Mouse (Mus musculus) Patski (cell line): ENCODE results near the gene Map6d1. TPM values are rescaled to one million over a fixed set of nuclear protein-coding genes. Genes with fewer than 3 reads are reported as not detected.

Experiments
- ATAC-seq: fragments of 100-300 bp; one replicate; pipeline ENCODE4 v1.8.0; 2021
- CTCF ChIA-PET: fragments of 350-600 bp; sonication (Branson Sonifier 250); formaldehyde crosslinking; loops from one replicate; lab custom pipeline; 2022; ENCODE audit warnings: inconsistent platforms; lab: Charles Lee
- POLR2A ChIA-PET: fragments of 350-600 bp; sonication (Branson Sonifier 250); formaldehyde crosslinking; loops from one replicate; lab custom pipeline; 2022; ENCODE audit warnings: antibody characterized with exemption, inconsistent platforms; lab: Charles Lee
- DNase-seq: peaks from one replicate; pipeline ENCODE4 v3.0.0-alpha.2; 2011; ENCODE audit warnings: low read depth, low spot score
- H3K27me3 ChIP-seq: fragments of 371-371 bp; one replicate; pipeline ENCODE4 v1.5.1; 2021
- CTCF ChIP-seq: fragments of 100-300 bp; IDR thresholded peaks from one replicate; pipeline ENCODE4 v1.5.1; 2021
- in situ Hi-C: fragments of 300-500 bp; cut with MboI; formaldehyde crosslinking; loops from 3 replicates; pipeline ENCODE4 v1.11.1; 2018; ENCODE audit warnings: low pct_unique_long_range_greater_than_20kb, mixed read lengths
- polyA plus RNA-seq: library from polyadenylated mRNA; unstranded; gene quantifications from one replicate; pipeline ENCODE4 v1.2.3, GENCODE M21; 2021

Map6d1 gene
- polyA plus RNA-seq, 1 experiment from 2014 or later, result 0.14 TPM

DNA sequence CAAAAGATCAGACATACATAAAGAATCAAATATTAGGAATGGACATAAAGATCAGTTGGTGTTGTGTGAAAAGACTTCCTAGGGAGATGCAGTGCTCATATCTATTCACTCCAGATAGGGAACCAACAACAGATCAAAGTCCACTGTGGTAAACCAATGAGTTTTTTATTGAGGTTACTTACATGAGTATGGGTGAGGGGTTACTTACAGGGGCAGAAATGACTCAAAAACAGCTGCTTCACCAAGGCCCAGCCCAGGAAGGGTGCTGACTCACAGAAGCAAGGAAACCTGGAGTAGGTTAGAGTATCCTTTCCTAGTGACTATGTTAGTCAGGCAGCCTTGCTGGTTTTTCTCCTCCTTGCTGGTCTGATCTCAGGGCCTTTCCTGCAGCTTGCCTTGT, 49.1 kb downstream of the Map6d1 start:
- POLR2A ChIA-PET, result no interaction called here
- TF ChIP-seq CTCF, result no peak
- DNase-seq (no peak), ATAC-seq (no peak)
- in situ Hi-C loops, result loop anchor here (25.0 kb wide), 1 partner anchor 480 kb away; the partner anchor contains the start of gene Lamp3
- H3K27me3 ChIP-seq, result no peaks in the 10 kb centered on the region
- CTCF ChIA-PET, result interaction anchor here (0.9 to 1.3 kb wide), 2 partner anchors 9 to 14 kb away, joined by 3 read pairs; no protein-coding TSS in a partner anchor

DNA sequence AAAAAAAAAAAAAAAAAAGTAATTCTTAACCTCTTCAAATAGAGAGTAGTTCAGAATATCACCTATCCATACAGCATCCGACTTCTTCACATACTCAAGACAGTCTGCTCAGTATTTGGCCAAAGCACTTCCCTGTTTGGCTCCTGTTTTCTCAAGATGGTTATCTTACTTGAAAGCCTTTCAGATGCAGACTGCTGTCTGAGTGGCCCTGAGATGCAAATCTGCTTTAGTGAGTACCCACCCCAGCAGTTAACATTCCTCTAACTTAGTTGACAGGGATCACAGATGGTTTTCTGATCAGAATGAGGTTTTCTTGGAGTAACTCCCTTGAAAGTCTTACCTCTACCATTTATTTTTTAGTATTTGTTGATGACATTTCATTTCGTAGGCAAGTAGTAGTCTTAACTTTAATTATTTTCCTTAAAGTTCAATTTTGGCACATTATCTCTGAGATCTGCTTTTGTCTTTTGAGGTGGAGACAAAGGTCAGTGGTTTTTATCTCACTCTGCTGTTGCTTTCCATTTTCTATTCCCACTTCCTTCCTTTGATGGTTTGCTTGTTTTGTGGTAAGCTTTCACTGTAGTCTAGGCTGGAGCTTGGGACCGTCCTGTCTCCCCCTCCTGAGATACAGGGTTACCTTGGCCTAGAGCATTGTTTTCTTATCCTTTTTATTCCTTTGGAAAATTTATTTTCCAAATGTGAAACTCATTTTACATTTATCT, 49.8 kb downstream of the Map6d1 start:
- no peaks in the 10 kb centered on the region for H3K27me3 ChIP-seq
- no peak for TF ChIP-seq CTCF
- in situ Hi-C loops, result loop anchor here (25.0 kb wide), 1 partner anchor 479 kb away; the partner anchor contains the start of gene Lamp3
- ATAC-seq (no peak), DNase-seq (no peak)
- ChIA-PET POLR2A (no interaction called here), CTCF (interaction anchor here (1.3 kb wide), 1 partner anchor 14 kb away, joined by 3 read pairs; no protein-coding TSS in a partner anchor)

DNA sequence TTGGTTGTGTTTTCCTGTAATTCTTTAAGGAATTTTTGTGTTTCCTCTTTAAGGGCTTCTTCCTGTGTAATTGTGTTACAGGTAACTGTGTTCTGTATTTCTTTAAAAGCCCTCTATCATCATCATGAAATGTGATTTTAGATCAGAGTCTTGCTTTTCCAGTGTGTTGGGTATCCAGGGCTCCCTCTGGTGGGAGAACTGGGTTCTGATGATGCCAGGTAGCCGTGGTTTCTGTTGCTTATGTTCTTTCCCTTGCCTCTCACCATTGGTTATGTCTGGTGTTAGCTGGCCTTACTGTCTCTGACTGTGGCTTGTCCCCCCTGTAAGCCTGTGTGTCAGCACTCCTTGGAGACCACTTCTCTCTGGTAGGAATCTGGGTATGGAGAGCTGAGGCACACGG, 55.8 kb downstream of the Map6d1 start:
- H3K27me3 ChIP-seq, result no peaks in the 10 kb centered on the region
- POLR2A ChIA-PET, result no interaction called here
- in situ Hi-C loops, result loop anchor here (25.0 kb wide), 1 partner anchor 473 kb away; the partner anchor contains the start of gene Lamp3
- no peak for DNase-seq
- no peak for ATAC-seq
- peak; percentile 58 for TF ChIP-seq CTCF
- CTCF ChIA-PET, result interaction anchor here (0.8 to 1.6 kb wide), 2 partner anchors 16 to 23 kb away, joined by 3 to 4 read pairs; no protein-coding TSS in a partner anchor

Other genes starting within 250 kb of the Map6d1 start
- 58.2 TPM for gene Klhl24, start 143.8 kb downstream of the Map6d1 start, polyA plus RNA-seq
- 37.6 TPM for gene Yeats2, start 100.3 kb downstream of the Map6d1 start, polyA plus RNA-seq
- 64.4 TPM for gene Parl, start 61.0 kb upstream of the Map6d1 start, polyA plus RNA-seq
- gene Cyp2ab1, start 84.0 kb upstream of the Map6d1 start, polyA plus RNA-seq, result 0.09 TPM
- gene Abcc5, start 185.0 kb upstream of the Map6d1 start, polyA plus RNA-seq, result 60.2 TPM